Mouse (Mus musculus) midbrain, embryonic 10.5 days (tissue): ENCODE measurements around the gene Tpi1. TPM values are rescaled to one million over a fixed set of nuclear protein-coding genes. Genes with fewer than 3 reads are reported as not detected.

Experiments
- DNase-seq: peaks from one replicate; pipeline ENCODE4 v3.0.0-alpha.2; 2017; ENCODE audit warnings: low spot score
- H3K27ac ChIP-seq: fragments of 300-500 bp; sonication (generic); replicated peaks from 2 replicates; pipeline ENCODE4 v1.5.1; 2016; ENCODE audit warnings: mild to moderate bottlenecking
- H3K27me3 ChIP-seq: fragments of 300-500 bp; sonication (generic); 2 replicates; pipeline ENCODE4 v1.6.1; 2016; ENCODE audit warnings: low read depth, mild to moderate bottlenecking; ENCODE audit not compliant: poor library complexity, severe bottlenecking
- H3K36me3 ChIP-seq: fragments of 300-500 bp; sonication (generic); 2 replicates; pipeline ENCODE4 v1.6.1; 2016; ENCODE audit warnings: mild to moderate bottlenecking, moderate library complexity
- H3K4me1 ChIP-seq: fragments of 300-500 bp; sonication (generic); 2 replicates; pipeline ENCODE4 v1.6.1; 2016
- H3K4me3 ChIP-seq: fragments of 300-500 bp; sonication (generic); 2 replicates; pipeline ENCODE4 v1.5.1; 2016; ENCODE audit warnings: mild to moderate bottlenecking, moderate library complexity
- H3K9me3 ChIP-seq: fragments of 300-500 bp; sonication (generic); replicated peaks from 2 replicates; pipeline ENCODE4 v1.6.1; 2016; ENCODE audit warnings: mild to moderate bottlenecking
- WGBS: fragments of 180-500 bp; shearing (Covaris S2); methylation state at CpG from one replicate; pipeline ENCODE4 v1.1.7; 2016; 5-methylcytosine and 5-hydroxymethylcytosine counted together
- polyA plus RNA-seq: library from polyadenylated mRNA; unstranded; fragments of >200 nt; fragmentation: Nextera tagmentation; extraction: Ambion mirVana; gene quantifications from 2 replicates; pipeline ENCODE4 v1.2.1, GENCODE M21; 2016

Gene Tpi1
- polyA plus RNA-seq, 1 experiment from 2014 or later = 953 TPM

DNA sequence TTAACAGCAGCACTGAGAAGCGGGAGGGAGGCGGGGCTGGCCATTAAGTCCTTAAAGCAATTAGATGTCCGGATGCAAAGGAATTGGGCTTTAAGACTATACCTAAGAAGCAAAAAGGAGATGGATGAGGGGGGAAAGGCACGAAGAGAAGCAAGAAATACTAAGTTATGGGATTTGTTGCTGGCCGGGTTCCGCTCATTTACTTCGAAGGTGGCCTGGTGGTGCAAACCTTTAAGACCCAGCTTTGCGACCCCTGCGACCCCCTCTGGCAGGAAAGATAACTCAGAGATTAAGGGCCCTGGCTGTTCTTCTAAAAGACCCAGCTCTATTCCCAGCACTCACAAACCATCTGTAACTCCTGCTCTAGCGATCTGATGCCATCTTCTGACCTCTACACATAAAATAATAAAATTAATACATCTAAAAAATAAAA, 34.1 kb downstream of the Tpi1 start:
- peak overlapping the region; percentile 52 for H3K4me3 ChIP-seq
- WGBS = 3% methylated on average over 10 of the region's 10 CpGs
- H3K27ac ChIP-seq = peak overlapping the region; percentile 65
- H3K36me3 ChIP-seq = no peaks in the 10 kb centered on the region
- peaks cover 24% of the 10 kb centered on the region for H3K27me3 ChIP-seq
- H3K9me3 ChIP-seq = no peaks in the 10 kb centered on the region
- peaks cover 30% of the 10 kb centered on the region for H3K4me1 ChIP-seq
- peak; percentile 66 for DNase-seq

- Histone ChIP-seq H3K4me1 (peaks cover 30% of the 10 kb centered on the region), H3K9me3 (no peaks in the 10 kb centered on the region), H3K36me3 (no peaks in the 10 kb centered on the region), H3K27ac (peak within 1 kb of the TSS; percentile 65), H3K27me3 (peaks cover 24% of the 10 kb centered on the region), H3K4me3 (peak within 1 kb of the TSS; percentile 52)
- WGBS = 4% methylated on average over 23 of the region's 23 CpGs
- DNase-seq = peak; percentile 73
These were observed 34.7 kb downstream of the Tpi1 start, which contains the start of gene Lrrc23 for GRCm38 (mm10) chr6:124779222-124779983. Gene Lrrc23, minus strand, starts transcription at chr6:124779727.

- peaks cover 40% of the 10 kb centered on the region for H3K4me1 ChIP-seq
- H3K27me3 ChIP-seq = peaks cover 78% of the 10 kb centered on the region
- no peak overlapping the region for H3K27ac ChIP-seq
- no peak overlapping the region for H3K4me3 ChIP-seq
- no peaks in the 10 kb centered on the region for H3K36me3 ChIP-seq
- 88% methylated on average over 15 of the region's 15 CpGs for whole genome bisulfite sequencing
- H3K9me3 ChIP-seq = no peaks in the 10 kb centered on the region
- no peak for DNase-seq
These were observed 43.6 kb downstream of the Tpi1 start for GRCm38 (mm10) chr6:124770511-124770910.

DNA sequence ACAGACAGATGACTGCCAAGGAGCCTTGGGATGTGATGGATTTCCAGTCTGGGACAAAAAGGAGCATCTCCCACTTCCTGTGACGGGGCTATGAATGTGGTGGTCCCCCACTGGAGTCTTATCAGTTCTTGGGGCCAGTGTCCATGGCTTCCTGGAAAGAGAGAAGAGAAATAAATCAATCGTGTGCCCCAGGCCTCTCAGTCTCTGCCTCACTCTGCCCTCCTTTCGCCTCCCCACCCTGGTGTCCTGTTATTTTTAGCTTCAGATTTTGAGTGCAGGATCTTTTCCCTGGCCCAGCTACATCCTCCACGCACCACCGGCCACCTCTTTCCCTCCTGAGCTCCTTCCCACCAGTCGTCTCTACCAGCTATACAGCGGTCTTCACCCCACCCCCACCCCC, 44.1 kb downstream of the Tpi1 start:
- DNase-seq = no peak
- Histone ChIP-seq H3K4me1 (peaks cover 40% of the 10 kb centered on the region), H3K36me3 (no peaks in the 10 kb centered on the region), H3K9me3 (no peaks in the 10 kb centered on the region), H3K4me3 (peak overlapping the region; percentile 58), H3K27ac (peak overlapping the region; percentile 81), H3K27me3 (peaks cover 78% of the 10 kb centered on the region)
- 61% methylated on average over 7 of the region's 7 CpGs for WGBS

DNA sequence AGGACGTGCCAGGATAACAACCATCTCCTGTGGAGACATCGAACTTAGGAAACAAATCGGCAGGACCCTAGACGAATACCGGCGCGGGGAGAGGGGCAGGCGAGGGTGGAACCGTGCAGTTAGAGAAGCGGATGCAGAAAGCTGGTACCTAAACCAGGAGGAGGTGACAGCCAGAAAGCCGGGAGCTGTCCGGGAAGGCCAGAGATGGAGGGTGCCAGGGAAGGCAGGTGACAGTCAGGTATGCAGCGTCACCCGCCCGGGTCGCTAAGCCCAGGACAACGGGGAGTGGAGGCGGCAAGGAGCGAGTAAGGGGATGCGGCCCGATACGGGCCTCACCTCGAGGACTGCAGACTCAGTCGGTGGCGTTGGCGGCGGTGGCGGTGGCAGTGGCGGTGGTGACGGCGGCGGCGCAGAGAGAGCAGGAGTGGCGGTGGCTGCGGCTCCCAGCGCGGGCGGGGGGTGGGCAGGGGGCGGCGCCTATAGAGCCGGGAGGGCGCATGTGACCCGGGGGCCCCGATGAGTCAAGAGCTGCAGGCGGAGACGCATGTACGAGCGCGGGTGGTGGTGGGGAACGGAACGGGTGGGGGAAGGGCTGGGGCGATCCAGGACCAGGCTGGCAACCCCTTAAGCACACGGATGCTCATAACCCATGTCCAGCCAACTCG, 44.9 kb downstream of the Tpi1 start, which contains the start of gene Eno2:
TSS of gene Eno2 (minus strand) at position 573 of the 665 bp plus-strand sequence.
- Histone ChIP-seq H3K36me3 (no peaks in the 10 kb centered on the region), H3K4me1 (peaks cover 40% of the 10 kb centered on the region), H3K4me3 (peak within 1 kb of the TSS; percentile 58), H3K27ac (peak within 1 kb of the TSS; percentile 81), H3K27me3 (peaks cover 78% of the 10 kb centered on the region), H3K9me3 (no peaks in the 10 kb centered on the region)
- under 1% methylated on average over 52 of the region's 54 CpGs for WGBS
- peak; percentile 70 for DNase-seq

GRCm38 (mm10) chr6:124768704-124769044, 45.4 kb downstream of the Tpi1 start:
- Histone ChIP-seq H3K4me1 (peaks cover 40% of the 10 kb centered on the region), H3K27me3 (peaks cover 77% of the 10 kb centered on the region), H3K36me3 (no peaks in the 10 kb centered on the region), H3K27ac (peak overlapping the region; percentile 81), H3K9me3 (no peaks in the 10 kb centered on the region), H3K4me3 (peak overlapping the region; percentile 58)
- WGBS = 1% methylated on average over 9 of the region's 9 CpGs
- no peak for DNase-seq

DNA sequence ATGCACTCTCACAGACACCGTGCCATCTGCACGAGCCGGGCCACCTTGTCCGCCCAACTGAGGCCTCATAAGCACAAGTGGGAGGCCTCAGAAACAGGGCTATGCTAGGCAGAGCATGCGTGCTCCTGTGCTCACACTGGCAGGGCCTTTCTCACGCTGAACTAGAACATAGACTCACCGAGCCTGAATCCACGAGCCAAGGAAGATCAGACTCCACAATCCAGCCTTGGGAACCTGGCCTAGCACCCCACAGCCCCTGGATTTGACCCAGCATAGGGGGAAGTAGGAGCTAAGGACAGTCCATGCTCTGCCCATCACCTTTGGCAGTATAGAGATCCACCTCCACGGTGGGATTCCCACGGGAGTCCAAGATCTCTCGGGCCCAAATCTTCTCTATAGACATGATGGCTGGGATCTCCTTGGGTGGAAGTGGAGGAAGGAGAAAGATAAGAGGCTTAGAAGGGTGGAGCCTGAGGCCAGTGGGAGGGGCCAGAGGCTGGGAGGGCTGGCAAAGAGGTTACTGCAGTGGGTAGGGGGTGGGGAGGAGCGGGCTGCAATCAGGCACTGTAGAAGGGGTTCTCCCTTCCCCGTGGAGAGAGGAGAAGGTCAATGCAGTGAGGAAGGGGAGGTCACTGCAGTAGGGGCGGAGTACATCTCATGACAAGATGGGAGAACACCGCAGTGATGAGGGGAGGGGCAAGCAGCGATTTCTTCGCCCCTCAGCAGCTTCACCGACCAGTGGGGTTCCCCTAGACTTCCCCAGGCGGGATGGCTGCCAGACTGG, 46.0 kb downstream of the Tpi1 start:
- H3K36me3 ChIP-seq = no peaks in the 10 kb centered on the region
- H3K27ac ChIP-seq = peak overlapping the region; percentile 59
- 15% methylated on average over 19 of the region's 19 CpGs for WGBS
- peaks cover 71% of the 10 kb centered on the region for H3K27me3 ChIP-seq
- no peaks in the 10 kb centered on the region for H3K9me3 ChIP-seq
- peaks cover 40% of the 10 kb centered on the region for H3K4me1 ChIP-seq
- DNase-seq = peak; percentile 42
- peak overlapping the region; percentile 58 for H3K4me3 ChIP-seq

DNA sequence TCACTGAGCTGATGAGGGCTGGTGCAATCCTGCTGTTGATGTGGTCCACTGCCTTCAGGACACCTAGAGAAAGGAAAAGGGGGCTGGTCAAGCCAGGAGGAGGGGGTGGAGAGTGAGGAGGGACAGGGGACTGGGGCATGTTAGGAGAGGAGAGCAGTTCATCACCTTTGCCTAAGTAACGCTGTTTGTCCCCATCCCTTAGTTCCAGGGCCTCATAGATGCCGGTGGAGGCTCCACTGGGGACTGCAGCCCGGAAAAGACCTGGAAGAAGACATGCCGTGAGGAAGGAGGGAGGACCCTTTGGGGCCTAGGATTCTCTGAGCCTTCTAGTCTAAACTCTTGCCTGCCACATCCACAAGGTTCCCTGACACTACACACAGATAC, 46.6 kb downstream of the Tpi1 start:
- peak overlapping the region; percentile 59 for H3K27ac ChIP-seq
- no peak for DNase-seq
- H3K4me3 ChIP-seq = peak overlapping the region; percentile 58
- no peaks in the 10 kb centered on the region for H3K9me3 ChIP-seq
- H3K36me3 ChIP-seq = no peaks in the 10 kb centered on the region
- peaks cover 71% of the 10 kb centered on the region for H3K27me3 ChIP-seq
- WGBS = 23% methylated on average over 4 of the region's 4 CpGs
- H3K4me1 ChIP-seq = peaks cover 40% of the 10 kb centered on the region

DNA sequence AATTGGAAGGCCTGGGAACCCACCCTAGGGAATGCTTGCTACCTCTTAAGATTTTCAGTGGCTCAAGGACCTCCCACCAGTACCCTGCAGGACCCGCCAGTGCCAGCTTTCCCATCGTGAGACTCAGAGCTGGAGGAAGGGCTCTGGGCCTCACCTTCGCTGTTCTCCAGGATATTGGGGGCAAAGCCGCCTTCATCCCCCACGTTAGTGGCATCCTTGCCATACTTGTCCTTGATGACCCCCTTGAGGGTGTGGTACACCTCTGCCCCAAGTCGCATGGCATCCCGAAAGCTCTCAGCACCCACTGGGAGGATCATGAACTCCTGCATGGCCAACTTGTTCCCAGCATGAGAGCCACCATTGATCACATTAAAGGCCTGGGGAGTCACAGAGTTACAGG, 48.1 kb downstream of the Tpi1 start:
- no peak for DNase-seq

More for the DNA sequence above, 48.1 kb downstream of the Tpi1 start:
- no peaks in the 10 kb centered on the region for H3K36me3 ChIP-seq
- WGBS = 85% methylated on average over 7 of the region's 7 CpGs
- peaks cover 40% of the 10 kb centered on the region for H3K4me1 ChIP-seq
- no peak overlapping the region for H3K4me3 ChIP-seq
- no peak overlapping the region for H3K27ac ChIP-seq
- peaks cover 66% of the 10 kb centered on the region for H3K27me3 ChIP-seq
- H3K9me3 ChIP-seq = no peaks in the 10 kb centered on the region

Other genes starting within 250 kb of the Tpi1 start
- not detected in 2 replicates for gene C1rb, start 244.0 kb downstream of the Tpi1 start, polyA plus RNA-seq
- gene C1s2, start 178.2 kb downstream of the Tpi1 start, polyA plus RNA-seq = 0.11 TPM in 1 of 2 replicates, not detected in the other
- gene Lpcat3, start 151.3 kb downstream of the Tpi1 start, polyA plus RNA-seq = 35.8 and 38.7 TPM in 2 replicates
- gene Emg1, start 102.1 kb downstream of the Tpi1 start, polyA plus RNA-seq = 217 and 243 TPM in 2 replicates
- gene Phb2, start 102.0 kb downstream of the Tpi1 start, polyA plus RNA-seq = 401 and 471 TPM in 2 replicates
- gene Ptpn6, start 75.6 kb downstream of the Tpi1 start, polyA plus RNA-seq = 6.1 and 7.2 TPM in 2 replicates
- 445 and 490 TPM in 2 replicates for gene Grcc10, start 72.9 kb downstream of the Tpi1 start, polyA plus RNA-seq
- not detected in 2 replicates for gene Gm45234, start 58.3 kb downstream of the Tpi1 start, polyA plus RNA-seq
- gene Atn1, start 57.8 kb downstream of the Tpi1 start, polyA plus RNA-seq = 10.2 and 10.5 TPM in 2 replicates
- 4.6 and 6.5 TPM in 2 replicates for gene Eno2, start 44.6 kb downstream of the Tpi1 start, polyA plus RNA-seq
- gene Lrrc23, start 34.6 kb downstream of the Tpi1 start, polyA plus RNA-seq = 1.3 and 1.4 TPM in 2 replicates
- gene Spsb2, start 5.6 kb downstream of the Tpi1 start, polyA plus RNA-seq = 8.8 and 10.0 TPM in 2 replicates
- gene Usp5, start 15.2 kb upstream of the Tpi1 start, polyA plus RNA-seq = 212 and 228 TPM in 2 replicates
- gene Cdca3, start 15.3 kb upstream of the Tpi1 start, polyA plus RNA-seq = 258 and 273 TPM in 2 replicates
- 0.89 and 3.4 TPM in 2 replicates for gene Gnb3, start 26.0 kb upstream of the Tpi1 start, polyA plus RNA-seq
- 8.3 and 9.9 TPM in 2 replicates for gene P3h3, start 43.5 kb upstream of the Tpi1 start, polyA plus RNA-seq
- gene Gpr162, start 49.7 kb upstream of the Tpi1 start, polyA plus RNA-seq = 2.8 and 3.6 TPM in 2 replicates
- gene Cd4, start 73.9 kb upstream of the Tpi1 start, polyA plus RNA-seq = 0.05 TPM in 1 of 2 replicates, not detected in the other
- 1.0 and 1.5 TPM in 2 replicates for gene Lag3, start 97.4 kb upstream of the Tpi1 start, polyA plus RNA-seq
- 261 and 296 TPM in 2 replicates for gene Ptms, start 105.8 kb upstream of the Tpi1 start, polyA plus RNA-seq
- 428 and 435 TPM in 2 replicates for gene Mlf2, start 117.1 kb upstream of the Tpi1 start, polyA plus RNA-seq
- gene Cops7a, start 151.2 kb upstream of the Tpi1 start, polyA plus RNA-seq = 140 and 142 TPM in 2 replicates
- 0.81 and 2.1 TPM in 2 replicates for gene Pianp, start 182.4 kb upstream of the Tpi1 start, polyA plus RNA-seq
- 9.3 and 9.5 TPM in 2 replicates for gene Zfp384, start 194.8 kb upstream of the Tpi1 start, polyA plus RNA-seq
- gene Ing4, start 225.5 kb upstream of the Tpi1 start, polyA plus RNA-seq = 121 and 149 TPM in 2 replicates
- 10.1 and 14.2 TPM in 2 replicates for gene Acrbp, start 235.4 kb upstream of the Tpi1 start, polyA plus RNA-seq